ENCODE assay signal across 16 mouse cellular contexts in genomic region chr15:102112827-102113226, GRCm38 (mm10). TPM values are rescaled to one million over a fixed set of nuclear protein-coding genes. Genes with fewer than 3 reads are reported as not detected.
"Had no signal": no experiment of that assay in that cellular context is flagged by ENCODE, and none has a peak within 500 bp of the region (broad histone marks: within the 10 kb centered on the region; RNA-seq: fewer than 3 reads in every experiment).

No protein-coding gene starts in this region.

- DNase-seq: lung, adult 18-20 months; lung, embryonic 14.5 days; lung, postnatal 10 days; lung, postnatal 4 days; midbrain, embryonic 14.5 days; right cerebral cortex, postnatal 14 days; thymus, adult 18-20 months; thymus, postnatal 14 days; thymus, postnatal 36 days had no signal

- H3K9me3 ChIP-seq: midbrain, embryonic 10.5 days; midbrain, embryonic 12.5 days; neural tube, embryonic 12.5 days; stomach, embryonic 15.5 days had no signal

- H3K9ac ChIP-seq: lung, embryonic 14.5 days; midbrain, embryonic 12.5 days; neural tube, embryonic 12.5 days; stomach, embryonic 15.5 days had no signal

- ATAC-seq: midbrain, embryonic 16.5 days had no signal

- H3K4me3 ChIP-seq: midbrain, embryonic 10.5 days; midbrain, embryonic 12.5 days; neural tube, embryonic 12.5 days; stomach, embryonic 15.5 days had no signal

- H3K27ac ChIP-seq: midbrain, embryonic 10.5 days; midbrain, embryonic 12.5 days; neural tube, embryonic 12.5 days; stomach, embryonic 15.5 days had no signal

- H3K4me2 ChIP-seq: lung, embryonic 14.5 days; midbrain, embryonic 12.5 days; neural tube, embryonic 12.5 days; stomach, embryonic 15.5 days had no signal

- H3K27me3 ChIP-seq: stomach, embryonic 15.5 days had no signal

RNA-seq across cellular contexts. Expression of gene Tns2, which starts 12.6 kb away (rescaled TPM):
- total RNA-seq: megakaryocyte-erythroid progenitor cell, adult 5-6 weeks had no signal

RNA-seq across cellular contexts. Expression of gene Igfbp6, which starts 31.3 kb away (rescaled TPM):
- total RNA-seq: megakaryocyte-erythroid progenitor cell, adult 5-6 weeks had no signal

RNA-seq across cellular contexts. Expression of gene Soat2, which starts 37.5 kb away (rescaled TPM):
- polyA plus RNA-seq: midbrain, embryonic 14.5 days; neural tube, embryonic 14.5 days had no signal
